Mouse (Mus musculus): ENCODE measurements at regions not wholly inside any gene's neighbourhood (a gene's known extent, or its start where the extent isn't known, plus 50 kb on each side); places are given as distances from the start of the nearest gene placed in this dataset.

DNA sequence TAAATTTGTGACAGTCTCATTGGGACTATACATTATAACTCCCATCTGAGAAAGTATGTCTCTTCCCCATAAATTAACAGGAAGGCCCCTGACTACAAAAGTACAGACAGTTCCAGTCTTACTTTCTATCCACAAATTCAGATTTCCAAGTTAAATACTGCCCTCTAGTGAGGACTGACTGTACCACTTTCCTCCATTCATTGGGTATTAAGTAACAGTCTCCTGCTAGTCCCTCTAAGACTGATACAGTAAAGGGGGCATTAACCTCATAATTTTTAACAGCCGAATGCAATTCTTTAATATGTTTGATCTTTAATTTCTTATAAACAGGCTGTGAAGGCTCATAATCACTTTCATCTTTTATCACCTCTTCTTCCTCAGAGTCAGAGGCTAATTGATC lies 131.0 kb upstream of the Adcyap1 start:
- DNase-seq (ENCODE audit: low spot score), result peak; percentile 71

DNA sequence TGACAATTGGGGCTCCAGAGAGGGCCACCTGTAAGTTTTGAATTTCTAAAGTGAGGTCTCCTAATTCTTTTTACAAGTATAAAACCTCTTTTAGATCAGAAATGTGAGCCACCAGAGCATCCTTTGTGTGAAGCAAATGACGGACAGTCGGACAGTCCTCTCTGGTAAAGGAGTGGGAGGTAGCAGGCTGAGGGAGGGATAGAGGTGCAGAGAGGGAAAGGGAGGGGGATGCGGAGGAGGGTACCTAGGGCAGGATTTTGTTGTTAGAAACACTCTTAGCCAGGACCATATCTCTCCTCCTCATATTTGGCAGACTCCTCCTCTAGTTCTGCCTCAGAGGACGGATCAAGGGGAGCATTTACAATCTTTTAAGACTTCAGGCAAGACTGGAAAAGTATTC lies 130.3 kb upstream of the Adcyap1 start:
- no peak for DNase-seq (ENCODE audit: low spot score)

DNA sequence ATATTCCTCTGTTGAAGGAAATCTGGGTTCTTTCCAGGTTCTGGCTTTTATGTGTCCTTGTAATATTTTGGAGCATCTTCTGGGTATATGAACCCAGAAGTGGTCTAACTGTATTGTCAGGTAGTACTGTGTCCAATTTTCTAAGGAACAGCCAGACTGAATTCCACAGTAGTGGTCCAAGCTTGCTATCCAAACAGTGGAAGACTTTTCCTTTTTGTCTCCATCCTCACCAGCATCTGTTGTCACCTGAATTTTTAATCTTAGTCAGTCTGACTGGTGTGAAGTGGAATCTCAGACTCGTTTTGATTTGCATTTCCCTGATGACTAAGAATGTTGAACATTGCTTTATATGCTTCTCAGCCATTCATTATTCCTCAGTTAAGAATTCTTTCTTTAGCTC lies 114.8 kb upstream of the Adcyap1 start:
- DNase-seq (ENCODE audit: low spot score), result no peak

DNA sequence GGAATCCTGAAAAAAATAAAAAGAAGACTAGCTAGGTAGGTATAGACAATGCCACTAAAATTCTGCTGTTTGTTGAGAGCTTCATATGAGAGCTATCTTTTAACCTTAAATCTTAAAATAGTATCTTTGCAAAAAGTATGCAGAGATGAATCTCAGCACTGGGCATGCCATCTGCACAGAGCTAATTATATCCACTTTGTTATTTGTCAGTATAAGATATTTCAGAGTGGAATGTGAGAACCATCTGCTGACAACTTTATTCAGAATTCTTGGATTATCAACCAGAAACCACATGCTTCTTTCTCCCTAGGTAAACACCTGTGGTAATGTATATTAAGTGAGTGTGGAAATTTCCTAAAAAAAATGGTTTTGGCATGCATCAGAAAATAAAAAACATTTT lies 94.3 kb upstream of the Adcyap1 start:
- no peak for DNase-seq (ENCODE audit: low spot score)

DNA sequence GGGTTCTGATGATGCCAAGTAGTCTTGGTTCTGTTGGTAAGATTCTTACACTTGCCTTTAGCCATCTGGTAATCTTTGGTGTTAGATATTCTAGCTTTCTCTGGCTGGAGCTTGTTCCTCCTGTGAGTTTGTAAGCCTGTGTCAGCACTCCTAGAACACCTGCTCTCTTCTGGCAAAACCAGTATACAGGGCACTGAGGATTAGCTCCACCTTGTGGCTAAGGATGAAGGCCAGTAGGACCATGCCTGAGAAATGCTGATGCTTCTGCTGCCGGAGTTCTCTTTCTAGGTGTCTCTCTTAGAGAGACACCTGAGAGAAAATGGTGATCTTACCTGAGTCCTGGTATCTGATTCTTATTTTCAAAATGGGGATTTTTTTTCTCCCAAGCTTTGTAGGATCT lies 58.8 kb upstream of the Adcyap1 start:
- no peak for DNase-seq (ENCODE audit: low spot score)

DNA sequence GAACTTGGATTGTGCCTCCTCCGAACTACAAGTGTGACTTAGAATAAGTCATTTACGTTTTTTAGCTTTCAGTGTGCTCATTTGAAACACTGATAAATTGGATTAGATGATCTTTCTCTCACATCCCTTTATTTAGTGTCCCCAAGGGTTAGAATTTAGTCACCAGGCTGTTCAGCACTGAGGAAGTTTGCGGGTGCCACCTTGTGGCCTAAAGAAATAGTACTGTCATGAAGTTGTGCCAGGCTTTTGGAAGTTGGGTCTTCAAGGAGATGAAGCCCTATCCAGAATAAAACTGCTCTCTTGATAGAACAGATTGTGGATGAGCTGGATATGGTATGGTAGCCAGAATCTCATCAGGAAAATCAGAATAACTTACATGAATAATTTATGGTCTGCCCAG lies 57.7 kb upstream of the Adcyap1 start:
- DNase-seq (ENCODE audit: low spot score), result peak; percentile 74

All from embryo, embryonic 10.5 days (tissue).